Mouse (Mus musculus): Measurements from ENCODE around the gene Krt23.

The Krt23 gene

GRCm38 (mm10) chr11:99492733-99493573 lies at the start of gene Krt23:
Krt23 (minus strand) TSS chr11:99493137.
- DNase-seq: peak; percentile 14

- peak; percentile 39 for DNase-seq
Measured at GRCm38 (mm10) chr11:99539721-99540120, 46.8 kb upstream of the Krt23 start.

GRCm38 (mm10) chr11:99521288-99521860 lies 28.4 kb upstream of the Krt23 start, which contains the start of gene Krt39:
Krt39 (minus strand) TSS chr11:99521338.
- DNase-seq: peak; percentile 14

- peak; percentile 12 for DNase-seq
Measured at GRCm38 (mm10) chr11:99514098-99514497, 21.2 kb upstream of the Krt23 start.

GRCm38 (mm10) chr11:99500095-99500805 lies 7.3 kb upstream of the Krt23 start:
- DNase-seq: no peak

- DNase-seq: no peak
Measured at GRCm38 (mm10) chr11:99496460-99496859, 3.5 kb upstream of the Krt23 start.

- DNase-seq: no peak
Measured at GRCm38 (mm10) chr11:99494741-99495140, 1.8 kb upstream of the Krt23 start.

GRCm38 (mm10) chr11:99493574-99493850 lies 575 bp upstream of the Krt23 start:
- no peak for DNase-seq

- no peak for DNase-seq
Measured at GRCm38 (mm10) chr11:99491040-99491439, 1.9 kb downstream of the Krt23 start.

- no peak for DNase-seq
Measured at GRCm38 (mm10) chr11:99490624-99491023, 2.3 kb downstream of the Krt23 start.

GRCm38 (mm10) chr11:99489233-99489632 lies 3.7 kb downstream of the Krt23 start:
- no peak for DNase-seq

- DNase-seq: no peak
Measured at GRCm38 (mm10) chr11:99474981-99475380, 18.0 kb downstream of the Krt23 start.

GRCm38 (mm10) chr11:99473433-99473832 lies 19.5 kb downstream of the Krt23 start:
- DNase-seq: no peak

GRCm38 (mm10) chr11:99472405-99472804 lies 20.5 kb downstream of the Krt23 start:
- no peak for DNase-seq

- DNase-seq: no peak
Measured at GRCm38 (mm10) chr11:99471946-99472345, 21.0 kb downstream of the Krt23 start.

GRCm38 (mm10) chr11:99469228-99469627 lies 23.7 kb downstream of the Krt23 start:
- no peak for DNase-seq

- DNase-seq: no peak
Measured at GRCm38 (mm10) chr11:99468566-99468965, 24.4 kb downstream of the Krt23 start.

GRCm38 (mm10) chr11:99466316-99466715 lies 26.6 kb downstream of the Krt23 start:
- DNase-seq: no peak

GRCm38 (mm10) chr11:99464836-99465235 lies 28.1 kb downstream of the Krt23 start:
- DNase-seq: peak; percentile 81

- DNase-seq: peak; percentile 70
Measured at GRCm38 (mm10) chr11:99463155-99463554, 29.8 kb downstream of the Krt23 start.

- peak; percentile 84 for DNase-seq
Measured at GRCm38 (mm10) chr11:99461736-99462135, 31.2 kb downstream of the Krt23 start.

- no peak for DNase-seq
Measured at GRCm38 (mm10) chr11:99458887-99459286, 34.0 kb downstream of the Krt23 start.

- DNase-seq: peak; percentile 56
Measured at GRCm38 (mm10) chr11:99454759-99455158, 38.2 kb downstream of the Krt23 start.

- no peak for DNase-seq
Measured at GRCm38 (mm10) chr11:99454044-99454443, 38.9 kb downstream of the Krt23 start.

All from kidney, postnatal 14 days (tissue).